Mouse (Mus musculus) v-Abl transformed pro-B cells (cell line): ENCODE data around the gene Siah2.

Experiments used
- in situ Hi-C, 2 experiments: fragments of 400-800 bp; cut with MboI; formaldehyde crosslinking; loops; one replicate each; pipeline ENCODE4 v1.15.1; 2025; ENCODE audit not compliant: unreplicated experiment in 2 of 2

The Siah2 gene

DNA sequence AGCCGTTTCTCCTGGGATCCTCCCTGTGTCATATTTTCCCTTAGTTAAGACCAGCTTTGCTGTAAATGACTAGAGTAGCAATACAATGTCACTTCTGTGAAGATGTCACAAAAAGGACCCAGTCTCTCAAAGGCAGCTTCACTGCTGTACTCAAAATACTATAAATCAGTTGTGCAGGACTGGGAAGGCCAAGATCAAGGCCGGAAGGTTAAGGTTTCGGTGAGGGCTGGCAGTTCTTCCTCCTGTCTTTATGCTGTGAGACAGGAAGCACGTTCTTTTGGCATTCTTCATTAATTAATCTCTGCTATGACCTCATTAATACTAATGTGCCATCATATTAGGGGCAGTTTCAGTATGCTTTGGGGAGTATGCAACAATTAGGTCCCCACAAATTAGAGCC, 5.7 kb upstream of the Siah2 start:
- in situ Hi-C loops = loop anchor here (10.0 to 25.0 kb wide), 3 partner anchors 283 to 1814 kb away; partner anchors contain the start of genes Commd2 (in 1 of the 2) and Tsc22d2 (in 1 of the 2)

DNA sequence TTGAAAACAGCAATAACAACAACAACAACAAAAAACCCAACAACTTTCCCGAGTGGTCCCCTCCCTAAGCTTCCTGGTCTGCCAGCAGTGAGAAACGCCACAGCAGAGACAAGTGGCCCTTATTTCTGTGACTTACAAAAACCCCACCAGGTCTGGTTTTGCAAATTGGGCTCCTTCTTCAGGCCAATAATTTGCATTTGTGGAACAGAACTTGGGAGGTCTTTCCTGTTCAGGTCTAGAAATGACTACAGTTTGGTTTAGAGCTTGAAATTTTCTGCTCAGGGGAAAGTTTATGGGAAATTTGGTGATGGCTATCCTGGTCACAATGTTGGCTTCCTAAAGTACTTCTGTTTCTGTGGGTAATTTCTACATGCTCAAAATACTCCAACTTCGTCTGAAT, 4.6 kb upstream of the Siah2 start:
- in situ Hi-C loops = loop anchor here (10.0 to 25.0 kb wide), 3 partner anchors 282 to 1815 kb away; partner anchors contain the start of genes Commd2 (in 1 of the 2) and Tsc22d2 (in 1 of the 2)

DNA sequence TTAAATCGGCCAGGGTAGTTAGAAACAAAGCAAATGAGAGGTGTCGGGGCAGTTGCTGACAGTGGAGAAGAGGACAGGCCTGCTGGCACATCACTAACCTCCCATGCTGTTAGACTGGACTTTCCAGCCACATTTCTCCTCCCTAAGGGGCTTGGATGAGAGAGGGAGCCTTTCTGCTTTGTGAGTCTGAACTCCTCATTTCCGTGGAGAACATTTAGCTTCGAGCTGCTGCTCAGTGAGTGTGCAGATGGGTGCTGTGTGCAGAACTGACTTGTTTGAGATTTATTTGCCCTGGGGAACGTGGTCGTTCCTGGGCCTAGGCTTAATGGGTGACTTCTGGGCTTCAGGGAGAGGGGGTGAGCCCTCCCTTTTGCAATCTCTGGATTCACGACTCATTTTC, 3.3 kb upstream of the Siah2 start:
- in situ Hi-C loops = loop anchor here (10.0 to 25.0 kb wide), 3 partner anchors 281 to 1817 kb away; partner anchors contain the start of genes Commd2 (in 1 of the 2) and Tsc22d2 (in 1 of the 2)

DNA sequence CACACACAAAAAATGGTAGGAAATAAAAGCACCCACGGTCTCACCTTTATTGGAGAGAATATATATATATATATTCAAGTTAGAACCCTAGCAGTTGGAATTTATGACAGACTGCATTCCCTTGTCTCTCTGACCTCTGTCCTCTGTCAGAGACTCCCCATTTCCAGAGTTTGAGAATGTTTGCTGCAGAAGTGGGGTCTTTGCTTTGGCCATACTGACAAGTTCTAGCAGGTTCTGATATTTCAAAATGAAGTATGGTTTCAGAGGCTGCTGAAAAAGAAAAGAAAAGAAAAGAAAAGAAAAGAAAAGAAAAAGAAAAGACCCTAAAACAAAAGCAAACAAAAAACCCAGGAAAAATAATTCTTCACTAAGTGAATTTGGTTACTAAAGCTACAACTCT, 2.8 kb upstream of the Siah2 start:
- in situ Hi-C loops = loop anchor here (10.0 to 25.0 kb wide), 3 partner anchors 280 to 1817 kb away; partner anchors contain the start of genes Commd2 (in 1 of the 2) and Tsc22d2 (in 1 of the 2)

DNA sequence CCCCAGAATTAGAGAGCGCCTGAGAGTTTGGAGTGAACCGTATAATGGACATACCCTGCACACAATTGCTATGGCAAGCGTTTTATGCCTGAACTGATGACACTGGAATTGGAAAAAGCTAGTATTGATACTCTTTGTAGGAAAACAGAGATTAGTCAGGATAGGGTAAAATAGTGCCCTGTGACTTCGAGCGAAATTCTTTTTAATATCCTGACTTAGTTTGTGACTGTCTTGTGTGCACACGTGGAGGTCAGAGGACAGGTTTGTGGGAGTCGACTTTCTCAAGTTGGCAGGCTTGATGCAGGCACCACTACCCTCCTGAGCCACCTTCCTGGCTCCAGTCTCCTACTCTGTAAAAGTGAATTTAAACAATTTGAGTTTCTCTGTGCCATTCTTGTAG, 1.1 kb upstream of the Siah2 start:
- in situ Hi-C loops = loop anchor here (10.0 to 25.0 kb wide), 3 partner anchors 279 to 1819 kb away; partner anchors contain the start of genes Commd2 (in 1 of the 2) and Tsc22d2 (in 1 of the 2)

DNA sequence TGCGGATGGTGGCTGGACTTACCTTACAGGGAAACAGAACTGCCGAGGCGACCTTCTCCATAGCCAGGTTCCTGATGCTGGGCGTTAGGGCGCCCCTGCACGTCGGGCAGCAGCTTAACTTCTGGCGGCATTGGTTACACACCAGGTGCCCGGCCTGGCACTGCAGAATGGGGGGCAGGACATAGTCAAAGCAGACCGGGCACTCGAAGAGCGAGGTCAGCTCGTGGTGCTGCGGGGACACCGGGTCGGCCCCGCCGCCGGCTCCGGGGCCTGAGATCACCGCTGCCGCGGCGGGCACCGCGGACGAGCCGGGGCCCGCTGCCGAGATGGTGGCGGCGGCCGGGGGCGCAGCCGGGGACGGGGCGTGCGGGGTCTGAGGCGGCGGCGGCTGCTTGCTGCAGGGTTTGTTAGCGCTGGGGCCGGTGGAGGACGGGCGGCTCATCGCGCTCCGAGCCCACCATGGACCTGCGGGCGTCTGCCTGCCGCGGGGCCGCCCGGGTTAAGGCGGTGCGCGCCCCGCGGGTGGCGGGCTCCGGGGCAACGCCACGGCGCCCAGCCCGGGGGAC, 743 bp downstream of the Siah2 start:
- in situ Hi-C loops = loop anchor here (10.0 to 25.0 kb wide), 3 partner anchors 277 to 1821 kb away; partner anchors contain the start of genes Commd2 (in 1 of the 2) and Tsc22d2 (in 1 of the 2)

DNA sequence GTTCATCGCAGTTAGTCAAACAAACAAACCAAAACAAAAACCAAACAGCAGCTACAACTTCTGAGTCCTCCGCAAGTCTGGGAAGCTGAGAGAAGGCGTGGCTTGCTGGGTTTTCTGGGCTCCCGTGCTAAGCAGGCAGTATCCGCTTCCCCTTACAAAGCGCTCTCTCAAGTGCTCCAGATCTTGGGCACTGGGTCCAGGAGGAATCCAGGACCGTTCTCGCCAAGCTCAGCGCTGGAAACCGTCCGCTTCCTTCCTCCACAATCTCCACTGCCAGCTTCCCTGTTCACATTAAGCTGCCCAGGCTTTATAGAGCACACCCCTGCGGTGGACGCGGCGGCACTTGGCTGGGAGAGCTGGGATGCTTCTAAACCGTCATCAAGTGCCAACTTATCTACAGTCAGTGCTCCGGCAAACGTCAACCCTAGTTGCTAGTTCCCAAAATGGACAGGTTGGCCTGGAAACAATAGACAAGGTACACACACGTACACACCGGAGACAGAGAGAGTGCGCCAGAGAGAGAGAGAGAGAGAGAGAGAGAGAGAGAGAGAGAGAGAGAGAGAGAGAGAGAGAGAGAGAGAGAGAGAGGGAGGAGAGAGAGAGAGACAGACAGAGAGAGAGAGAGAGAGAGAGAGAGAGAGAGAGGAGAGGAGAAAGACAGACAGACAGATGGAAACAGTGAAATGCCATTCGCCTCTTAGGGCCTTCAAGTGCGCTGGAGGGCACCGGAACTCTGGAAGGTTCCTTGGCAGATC, 1.4 kb downstream of the Siah2 start:
- in situ Hi-C loops = loop anchor here (10.0 to 25.0 kb wide), 3 partner anchors 276 to 1822 kb away; partner anchors contain the start of genes Commd2 (in 1 of the 2) and Tsc22d2 (in 1 of the 2)

DNA sequence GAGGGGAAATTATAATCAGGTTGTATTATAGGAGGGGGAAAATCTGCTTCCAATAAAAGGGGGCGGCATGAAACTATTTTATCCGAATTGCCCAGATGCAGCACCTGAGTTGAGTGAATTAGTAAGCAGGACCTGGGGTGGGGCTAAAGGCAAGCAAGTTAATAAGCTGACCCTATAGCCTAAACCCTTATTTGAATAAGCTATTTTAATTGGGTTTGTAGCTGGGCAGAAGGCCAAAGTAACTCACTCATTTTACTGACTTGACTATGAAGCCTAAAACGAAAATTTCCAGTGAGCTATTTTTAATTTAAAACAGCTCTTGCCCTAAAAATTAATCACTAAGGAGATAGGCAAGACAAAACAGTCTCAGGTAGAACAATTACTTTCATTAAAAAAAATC, 2.5 kb downstream of the Siah2 start:
- in situ Hi-C loops = loop anchor here (10.0 to 25.0 kb wide), 3 partner anchors 275 to 1823 kb away; partner anchors contain the start of genes Tsc22d2 (in 2 of the 2) and Commd2 (in 1 of the 2)

DNA sequence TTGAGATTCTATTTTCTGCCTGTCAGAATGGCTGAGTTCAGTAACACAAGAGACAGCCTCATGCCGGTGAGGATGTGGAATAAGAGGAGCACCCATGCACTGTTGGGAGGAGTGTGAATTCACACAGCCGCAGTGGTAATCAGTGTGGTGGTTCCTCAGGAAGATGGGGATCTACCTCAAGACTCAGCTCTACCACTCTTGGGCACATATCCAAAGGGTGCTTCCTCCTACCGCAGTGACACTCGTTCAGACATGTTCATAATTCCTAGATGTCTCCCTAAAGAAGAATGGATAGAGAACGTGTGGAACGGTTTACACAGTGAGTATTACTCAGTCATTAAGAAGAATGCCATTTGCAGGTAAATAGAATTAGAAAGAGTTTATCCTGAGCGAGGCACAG, 3.1 kb downstream of the Siah2 start:
- in situ Hi-C loops = loop anchor here (10.0 to 25.0 kb wide), 3 partner anchors 274 to 1823 kb away; partner anchors contain the start of genes Commd2 (in 1 of the 2) and Tsc22d2 (in 1 of the 2)

DNA sequence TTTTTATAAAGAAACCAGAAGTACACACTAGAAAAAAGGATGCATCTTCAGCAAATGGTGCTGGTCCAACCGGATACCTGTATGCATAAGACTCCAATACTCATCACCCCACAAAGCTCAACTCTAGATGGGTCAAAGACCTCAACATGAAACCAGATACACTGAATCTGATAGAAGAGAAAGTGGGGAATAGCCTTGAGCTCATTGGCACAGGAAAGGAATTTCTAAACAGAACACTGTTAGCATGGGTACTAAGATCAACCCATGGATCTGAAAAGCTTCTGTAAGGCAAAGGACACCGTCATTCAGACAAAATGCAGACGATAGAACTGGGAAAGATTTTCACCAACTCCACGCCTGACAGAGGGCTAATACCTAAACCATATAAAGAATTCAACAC, 3.6 kb downstream of the Siah2 start:
- in situ Hi-C loops = loop anchor here (10.0 to 25.0 kb wide), 3 partner anchors 274 to 1824 kb away; partner anchors contain the start of genes Commd2 (in 1 of the 2) and Tsc22d2 (in 1 of the 2)

DNA sequence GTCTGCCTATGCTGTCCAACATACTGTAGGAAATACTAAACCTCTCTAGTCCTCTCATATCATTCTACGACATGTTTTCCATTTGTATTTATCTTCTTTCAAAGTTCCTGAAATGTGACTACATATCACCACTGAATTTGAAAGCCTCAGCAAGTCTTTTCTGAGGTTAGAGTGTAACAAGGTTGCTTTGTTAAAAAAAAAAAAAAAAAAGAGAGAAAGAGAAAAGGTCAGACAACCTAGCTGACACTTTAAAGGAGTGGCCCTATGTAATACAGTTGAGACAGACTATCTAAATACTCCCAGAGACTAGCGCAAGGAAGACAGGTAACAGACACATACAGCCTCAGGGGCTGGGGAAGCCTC, 5.3 kb downstream of the Siah2 start:
- in situ Hi-C loops = loop anchor here (10.0 to 25.0 kb wide), 3 partner anchors 272 to 1825 kb away; partner anchors contain the start of genes Commd2 (in 1 of the 2) and Tsc22d2 (in 1 of the 2)

DNA sequence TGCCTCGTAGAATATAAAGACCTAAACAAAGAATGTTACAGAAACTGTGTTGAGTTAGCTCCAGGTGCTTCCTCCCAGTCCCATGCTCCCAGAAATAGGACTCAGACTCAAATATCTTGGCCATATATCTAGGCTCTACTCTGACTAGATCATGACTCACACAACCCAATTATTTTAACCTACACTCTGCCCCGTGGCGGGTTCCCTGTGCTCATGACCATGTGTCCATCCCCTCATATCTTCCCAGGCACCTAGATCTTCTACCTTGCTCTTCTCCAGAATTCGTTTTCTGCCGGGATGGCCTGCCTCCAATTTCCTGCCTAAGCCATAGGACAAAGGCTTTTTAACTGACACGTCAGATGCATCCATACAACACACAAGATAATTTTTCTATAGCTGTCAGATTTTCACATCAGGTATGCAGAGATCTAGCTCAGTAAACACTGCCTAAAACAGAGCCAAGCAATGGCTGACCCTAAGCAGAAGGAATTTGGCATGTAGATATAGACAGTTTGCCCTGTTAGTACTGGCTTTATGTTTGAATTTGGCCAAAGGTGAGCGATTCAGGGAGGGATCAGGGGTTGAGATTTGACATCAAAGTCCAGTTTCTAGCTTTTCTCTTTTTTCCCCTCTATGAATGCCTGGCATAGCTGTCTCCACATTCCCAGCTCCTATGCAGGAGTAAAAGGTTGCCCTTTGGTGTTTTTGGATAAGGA, 5.8 kb downstream of the Siah2 start:
- in situ Hi-C loops = loop anchor here (10.0 to 25.0 kb wide), 3 partner anchors 272 to 1826 kb away; partner anchors contain the start of genes Commd2 (in 1 of the 2) and Tsc22d2 (in 1 of the 2)

DNA sequence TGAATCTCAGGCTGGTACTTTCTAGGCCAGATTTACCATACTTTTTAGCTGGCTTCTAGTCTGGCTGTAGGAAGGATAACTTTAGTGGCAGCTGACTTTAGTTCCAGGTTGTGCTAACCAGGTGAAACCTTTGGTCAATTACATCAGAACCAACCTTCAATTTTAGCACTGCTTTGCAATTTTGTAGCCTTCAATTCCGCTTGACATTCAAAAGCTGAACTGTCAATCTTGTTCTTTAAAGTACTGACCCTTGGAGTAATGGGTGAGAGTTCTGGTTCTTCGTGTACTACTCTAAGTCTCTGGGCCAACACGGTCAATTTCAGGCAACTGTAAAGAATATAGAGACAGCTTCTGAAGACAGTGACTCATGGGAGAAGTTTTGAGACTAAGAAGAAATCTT, 6.8 kb downstream of the Siah2 start:
- in situ Hi-C loops = loop anchor here (10.0 to 25.0 kb wide), 3 partner anchors 271 to 1827 kb away; partner anchors contain the start of genes Commd2 (in 1 of the 2) and Tsc22d2 (in 1 of the 2)

DNA sequence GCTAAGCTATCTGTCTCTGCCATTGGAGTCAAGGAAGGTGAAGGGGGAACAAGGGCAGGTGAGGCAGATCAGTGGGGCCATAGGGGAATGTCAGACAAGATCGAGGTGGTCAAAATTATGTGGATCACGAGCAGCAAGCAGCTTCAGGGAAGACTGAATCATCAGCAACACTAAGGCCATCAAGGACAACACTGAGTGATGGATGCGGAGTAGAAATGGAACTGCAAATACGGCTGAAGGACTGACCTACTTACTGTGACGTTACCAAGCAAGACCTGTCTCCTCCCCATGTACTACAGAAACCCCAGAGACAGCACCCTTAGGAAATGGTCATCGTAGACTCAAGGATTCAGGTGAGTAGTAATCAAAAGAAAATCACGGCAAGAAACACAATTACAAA, 8.9 kb downstream of the Siah2 start:
- in situ Hi-C loops = loop anchor here (10.0 to 25.0 kb wide), 3 partner anchors 269 to 1829 kb away; partner anchors contain the start of genes Commd2 (in 1 of the 2) and Tsc22d2 (in 1 of the 2)

DNA sequence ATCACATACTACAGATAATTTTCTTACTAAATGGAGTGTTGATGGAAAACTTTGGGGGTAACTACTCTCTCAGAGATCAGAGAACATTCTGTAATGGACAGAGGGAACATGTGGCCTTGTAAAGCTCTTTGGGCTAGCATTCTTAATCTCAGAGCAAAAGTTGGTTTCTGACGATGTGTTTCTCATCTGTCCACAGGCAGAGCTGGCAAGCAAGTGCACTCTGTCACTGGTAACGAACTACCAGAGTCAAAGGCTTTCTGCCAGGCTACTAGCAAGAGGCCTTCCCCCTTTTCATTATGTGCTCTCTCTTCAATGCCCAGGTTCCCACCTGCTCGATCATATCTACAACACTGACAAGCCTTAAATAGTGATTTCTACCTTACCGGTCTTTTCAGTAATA, 9.9 kb downstream of the Siah2 start:
- in situ Hi-C loops = loop anchor here (10.0 to 25.0 kb wide), 3 partner anchors 268 to 1830 kb away; partner anchors contain the start of genes Commd2 (in 1 of the 2) and Tsc22d2 (in 1 of the 2)

DNA sequence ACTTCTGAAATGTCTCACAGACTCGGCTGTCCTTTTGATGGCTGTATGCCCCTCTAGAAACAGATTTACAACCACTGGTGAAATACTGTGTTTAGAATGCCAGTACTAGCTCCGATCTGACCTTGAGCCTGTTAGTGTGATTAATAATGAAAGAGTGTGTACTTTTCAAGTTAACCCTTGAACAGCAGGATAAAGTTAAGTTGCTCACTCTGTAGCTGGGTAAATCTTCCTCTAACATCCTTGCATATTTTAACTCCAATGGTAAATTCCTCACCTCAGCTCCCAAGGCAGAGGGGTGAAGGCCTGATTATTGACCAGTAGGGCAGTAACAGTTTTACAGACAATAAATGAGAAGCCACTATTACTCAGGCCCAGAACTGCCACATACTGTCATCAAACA, 10.4 kb downstream of the Siah2 start:
- in situ Hi-C loops = loop anchor here (10.0 to 25.0 kb wide), 3 partner anchors 267 to 1830 kb away; partner anchors contain the start of genes Commd2 (in 1 of the 2) and Tsc22d2 (in 1 of the 2)

DNA sequence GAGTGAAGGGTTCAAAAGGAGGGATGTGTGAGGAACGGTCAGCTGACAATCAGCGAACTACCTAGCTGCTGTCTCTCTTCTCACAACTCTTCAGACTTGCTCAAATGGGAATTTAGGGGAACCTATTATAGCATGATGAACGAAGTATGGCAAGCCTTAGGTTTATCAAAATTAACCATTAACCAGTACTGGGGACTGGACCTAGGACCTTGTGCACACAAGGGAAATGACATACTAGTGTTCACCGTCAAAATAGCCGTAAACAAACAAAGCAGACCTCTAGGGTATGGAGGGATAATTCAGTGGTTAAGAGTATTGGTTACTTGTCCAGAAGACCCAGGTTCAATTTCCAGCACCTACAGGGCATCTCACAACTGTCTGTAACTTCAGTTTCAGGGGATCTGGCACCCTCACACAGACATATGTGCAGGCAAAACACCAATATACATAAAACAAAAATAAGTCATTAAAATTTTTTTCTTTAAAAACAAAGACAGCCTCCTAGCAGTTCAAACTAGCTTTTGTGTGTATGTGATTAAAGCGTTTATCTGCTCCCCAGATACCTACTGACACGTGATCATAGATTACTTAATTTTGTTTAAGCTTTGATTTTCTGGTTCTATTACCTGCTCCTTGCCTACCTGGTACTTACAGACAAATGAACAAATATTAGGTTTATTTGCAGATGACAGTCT, 11.1 kb downstream of the Siah2 start:
- in situ Hi-C loops = loop anchor here (10.0 to 25.0 kb wide), 3 partner anchors 266 to 1831 kb away; partner anchors contain the start of genes Commd2 (in 1 of the 2) and Tsc22d2 (in 1 of the 2)

DNA sequence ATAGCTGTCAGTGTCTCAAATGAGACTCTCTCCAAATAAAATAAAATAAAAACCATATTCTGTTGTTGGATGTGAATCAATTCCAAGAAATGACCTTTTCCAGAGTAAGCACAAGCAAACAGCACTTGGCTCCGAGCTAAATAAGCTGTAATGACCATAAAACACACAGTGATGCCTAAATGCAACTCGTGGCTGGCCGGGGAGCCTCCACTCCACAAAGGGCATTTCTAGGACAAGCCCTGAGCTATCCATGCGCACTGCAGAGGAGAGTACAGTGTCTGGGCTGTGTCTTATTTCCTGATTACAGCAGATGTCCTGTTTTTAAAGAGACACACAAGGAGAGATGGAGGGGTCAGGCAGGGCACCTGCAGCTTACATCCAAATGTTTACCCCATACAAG, 12.2 kb downstream of the Siah2 start:
- in situ Hi-C loops = loop anchor here (10.0 to 25.0 kb wide), 3 partner anchors 265 to 1832 kb away; partner anchors contain the start of genes Commd2 (in 1 of the 2) and Tsc22d2 (in 1 of the 2)

DNA sequence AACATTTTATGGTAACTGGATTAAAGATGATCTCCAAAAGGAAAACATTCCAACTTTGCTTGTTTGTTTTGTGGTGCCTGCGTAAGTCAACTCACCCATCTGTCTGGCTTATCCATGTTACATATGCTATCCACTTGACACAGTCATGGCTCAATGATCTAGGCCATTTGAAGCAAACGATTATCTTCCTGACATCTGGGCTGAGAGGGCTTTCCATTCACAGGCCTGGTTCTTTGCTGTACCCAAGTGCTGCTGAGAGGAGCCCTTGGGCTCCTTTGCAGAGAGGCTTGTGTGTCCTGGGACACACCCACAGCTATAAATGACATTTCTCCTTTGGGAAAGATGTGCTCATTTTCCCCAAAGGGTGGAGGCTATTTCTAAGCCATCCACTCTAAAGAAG, 13.3 kb downstream of the Siah2 start:
- in situ Hi-C loops = loop anchor here (25.0 kb wide), 2 partner anchors 1017 to 1833 kb away; partner anchors contain the start of gene Commd2 (in 1 of the 2)
